ENCODE assay signal across 21 mouse cellular contexts in the genomic region with DNA sequence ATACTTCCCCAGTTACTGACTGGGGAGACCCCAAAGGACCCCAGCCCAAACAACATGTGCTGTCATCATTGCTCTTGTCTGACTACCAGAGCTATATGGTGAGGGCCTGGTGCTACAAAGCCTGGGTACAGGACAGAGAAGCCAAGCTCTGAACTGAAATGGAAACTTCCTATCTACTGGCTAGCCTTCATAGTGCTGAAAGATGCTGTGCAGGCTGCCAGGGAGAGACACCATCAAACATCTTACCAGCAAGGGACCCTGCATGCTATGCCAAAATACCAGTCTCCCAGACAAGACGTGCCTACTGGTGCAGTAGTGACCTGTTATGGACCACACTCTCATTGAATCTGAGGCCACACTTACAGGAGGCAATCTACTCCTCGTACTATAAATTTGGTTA. TPM values are rescaled to one million over a fixed set of nuclear protein-coding genes. Genes with fewer than 3 reads are reported as not detected.
A peak's percentile ranks its signal among the peaks of the same experiment; 100 is the strongest.
DNase-seq lines count a peak whose midpoint lies in the region; ATAC-seq and TF ChIP-seq lines count a peak whose summit lies in the region.
"Had no signal": no experiment of that assay in that cellular context is flagged by ENCODE, and none has a peak within 500 bp of the region (broad histone marks: within the 10 kb centered on the region; RNA-seq: fewer than 3 reads in every experiment).

No protein-coding gene starts in this region.

- no peaks in the 10 kb centered on the region for H3K27me3 ChIP-seq in heart, adult 2 months (ENCODE audit: control insufficient read depth, insufficient read depth, low read length)
- H3K27me3 ChIP-seq in heart, embryonic 10.5 days (ENCODE audit: insufficient read depth, poor library complexity, severe bottlenecking) = no peaks in the 10 kb centered on the region
- no peaks in the 10 kb centered on the region for H3K27me3 ChIP-seq in heart, embryonic 13.5 days (replicated peaks)
- H3K27me3 ChIP-seq in heart, embryonic 16.5 days (ENCODE audit: control insufficient read depth, insufficient read depth, low read length) = no peaks in the 10 kb centered on the region
- H3K27me3 ChIP-seq in forebrain, embryonic 11.5 days (ENCODE audit: control insufficient read depth, insufficient read depth, low read length) = no peaks in the 10 kb centered on the region
- H3K27me3 ChIP-seq: CH12.LX; embryonic facial prominence, embryonic 15.5 days; forebrain, embryonic 15.5 days; hindbrain, embryonic 13.5 days; Patski had no signal

- peak; percentile 60; the same call in 1 of the 2 replicates for TF ChIP-seq EP300 in heart, adult 2 months (IDR thresholded peaks at IDR 0.05; ENCODE audit: insufficient read depth, low read depth, low read length)

- H3K9ac ChIP-seq in heart, adult 2 months (ENCODE audit: low read depth, low read length) = no peak overlapping the region
- no peak overlapping the region for H3K9ac ChIP-seq in heart, embryonic 13.5 days
- H3K9ac ChIP-seq in heart, embryonic 16.5 days (ENCODE audit: low read length) = no peak overlapping the region
- no peak overlapping the region for H3K9ac ChIP-seq in forebrain, embryonic 11.5 days (ENCODE audit: low read length)
- H3K9ac ChIP-seq: embryonic facial prominence, embryonic 15.5 days; forebrain, embryonic 15.5 days; hindbrain, embryonic 13.5 days had no signal

- DNase-seq in heart, adult 2 months = peak in 1 of 2 experiments; percentile 59
- no peak for DNase-seq in heart, embryonic 10.5 days (ENCODE audit: low spot score)
- peak; percentile 48 for DNase-seq in heart, postnatal 4 days
- DNase-seq in embryo, embryonic 9.5 days (ENCODE audit: extremely low spot score) = no peak
- DNase-seq in forebrain, embryonic 11.5 days (ENCODE audit: low spot score) = no peak
- DNase-seq: adrenal gland, postnatal 25 days; cerebellum, adult 18-20 months; cerebellum, adult 9-11 months; gastrocnemius, postnatal 10 days; kidney, adult 11 months; kidney, adult 9 months had no signal

- intact Hi-C loops in heart, adult 2 months (cut with DNase I) = no loop called here

- WGBS in heart, adult 2 months = 70% methylated on average over 2 of the region's 2 CpGs
- 70% methylated on average over 2 of the region's 2 CpGs for WGBS in heart, embryonic 10.5 days
- 55% methylated on average over 2 of the region's 2 CpGs for WGBS in heart, embryonic 13.5 days
- WGBS in heart, embryonic 16.5 days = 43% methylated on average over 2 of the region's 2 CpGs
- WGBS in forebrain, embryonic 11.5 days = 86% methylated on average over 2 of the region's 2 CpGs

- TF ChIP-seq POLR2A in heart, adult 2 months (IDR thresholded peaks at IDR 0.05; ENCODE audit: insufficient read depth, low read depth, low read length) = no peak

- H3K4me1 ChIP-seq in heart, adult 2 months (ENCODE audit: control insufficient read depth, insufficient read depth, low read length) = no peaks in the 10 kb centered on the region; the same call in 1 of the 2 replicates
- H3K4me1 ChIP-seq in heart, embryonic 10.5 days = peaks cover 28% of the 10 kb centered on the region
- H3K4me1 ChIP-seq in heart, embryonic 13.5 days = peaks cover 46% of the 10 kb centered on the region
- peaks cover 18% of the 10 kb centered on the region for H3K4me1 ChIP-seq in heart, embryonic 16.5 days (ENCODE audit: control insufficient read depth, insufficient read depth, low read length)
- 0 out of 2 replicates have a peak, but pooled peaks cover 2% of the 10 kb centered on the region for H3K4me1 ChIP-seq in forebrain, embryonic 11.5 days (replicated peaks; ENCODE audit: control insufficient read depth, insufficient read depth, low read length)

- H3K4me2 ChIP-seq in heart, embryonic 13.5 days = no peak overlapping the region
- H3K4me2 ChIP-seq in heart, embryonic 16.5 days (ENCODE audit: low read depth, low read length) = no peak overlapping the region
- H3K4me2 ChIP-seq in forebrain, embryonic 11.5 days (ENCODE audit: low read depth, low read length, severe bottlenecking) = no peak overlapping the region
- H3K4me2 ChIP-seq: embryonic facial prominence, embryonic 15.5 days; forebrain, embryonic 15.5 days; hindbrain, embryonic 13.5 days had no signal

- H3K79me2 ChIP-seq in heart, adult 2 months (replicated peaks; ENCODE audit: control insufficient read depth, insufficient read depth, low read length) = no peaks in the 10 kb centered on the region

- no peaks in the 10 kb centered on the region; the same call in 1 of the 2 replicates for H3K36me3 ChIP-seq in heart, adult 2 months (ENCODE audit: control insufficient read depth, insufficient read depth, low read length)
- H3K36me3 ChIP-seq in heart, embryonic 10.5 days = peaks cover 38% of the 10 kb centered on the region
- H3K36me3 ChIP-seq in heart, embryonic 13.5 days = peaks cover 34% of the 10 kb centered on the region
- peaks cover 6% of the 10 kb centered on the region; the same call in 1 of the 2 replicates for H3K36me3 ChIP-seq in heart, embryonic 16.5 days (ENCODE audit: control insufficient read depth, insufficient read depth)
- H3K36me3 ChIP-seq in forebrain, embryonic 11.5 days (ENCODE audit: control insufficient read depth, insufficient read depth, low read length) = no peaks in the 10 kb centered on the region; the same call in 1 of the 2 replicates
- H3K36me3 ChIP-seq: forebrain, embryonic 15.5 days had no signal

- H3K4me3 ChIP-seq in heart, adult 2 months = no peak overlapping the region
- no peak overlapping the region for H3K4me3 ChIP-seq in heart, embryonic 10.5 days
- no peak overlapping the region for H3K4me3 ChIP-seq in heart, embryonic 13.5 days
- no peak overlapping the region for H3K4me3 ChIP-seq in heart, embryonic 16.5 days (ENCODE audit: low read length)
- no peak overlapping the region for H3K4me3 ChIP-seq in forebrain, embryonic 11.5 days (ENCODE audit: low read depth, low read length)
- H3K4me3 ChIP-seq: embryonic facial prominence, embryonic 15.5 days; erythroblast, embryonic 14.5 days; forebrain, embryonic 10.5 days; forebrain, embryonic 15.5 days; hindbrain, embryonic 13.5 days had no signal

- no peak for ATAC-seq in heart, embryonic 13.5 days (ENCODE audit: extremely low read depth, insufficient number of reproducible peaks, low FRiP score, low TSS enrichment)
- peak; percentile 53 for ATAC-seq in heart, embryonic 16.5 days (replicated peaks; ENCODE audit: extremely low read depth, insufficient read depth, low FRiP score)
- no peak for ATAC-seq in forebrain, embryonic 11.5 days (replicated peaks; ENCODE audit: low FRiP score)
- ATAC-seq: forebrain, embryonic 15.5 days; hindbrain, postnatal 0 days; Patski had no signal

- no peak overlapping the region for H3K27ac ChIP-seq in heart, adult 2 months
- H3K27ac ChIP-seq in heart, embryonic 10.5 days = no peak overlapping the region
- peak overlapping the region; percentile 65 for H3K27ac ChIP-seq in heart, embryonic 13.5 days (replicated peaks)
- peak overlapping the region; percentile 60 for H3K27ac ChIP-seq in heart, embryonic 16.5 days (ENCODE audit: low read length)
- no peak overlapping the region for H3K27ac ChIP-seq in forebrain, embryonic 11.5 days (ENCODE audit: low read depth, low read length)
- H3K27ac ChIP-seq: embryonic facial prominence, embryonic 15.5 days; forebrain, embryonic 10.5 days; forebrain, embryonic 15.5 days; hindbrain, embryonic 13.5 days; hindbrain, postnatal 0 days had no signal

- no peaks in the 10 kb centered on the region for H3K9me3 ChIP-seq in heart, embryonic 10.5 days
- H3K9me3 ChIP-seq in heart, embryonic 13.5 days = no peaks in the 10 kb centered on the region
- H3K9me3 ChIP-seq in heart, embryonic 16.5 days (replicated peaks; ENCODE audit: control insufficient read depth, low read length) = no peaks in the 10 kb centered on the region
- no peaks in the 10 kb centered on the region for H3K9me3 ChIP-seq in forebrain, embryonic 11.5 days (ENCODE audit: control insufficient read depth, low read length)
- H3K9me3 ChIP-seq: embryonic facial prominence, embryonic 15.5 days; forebrain, embryonic 10.5 days; forebrain, embryonic 15.5 days; hindbrain, embryonic 13.5 days had no signal

- no peak for TF ChIP-seq CTCF in heart, adult 2 months (IDR thresholded peaks at IDR 0.05)

RNA-seq across cellular contexts. Expression of a gene that starts 53.6 kb away (rescaled TPM):
- 10 to 100 TPM; 32.4 to 38.1 TPM for total RNA-seq in heart, adult 2 months (2021)
- polyA plus RNA-seq in heart, adult 2 months (2012; rRNA removed) = 15.9 and 24.9 TPM in 2 replicates
- polyA plus RNA-seq in heart, embryonic 10.5 days (2016; fragmentation: Nextera tagmentation; extraction: Ambion mirVana) = 8.5 and 9.9 TPM in 2 replicates
- polyA plus RNA-seq in heart, embryonic 13.5 days (2015; fragmentation: Nextera tagmentation; extraction: Ambion mirVana) = 9.2 and 10.6 TPM in 2 replicates
- polyA plus RNA-seq in heart, embryonic 16.5 days (2015; fragmentation: Nextera tagmentation; extraction: Ambion mirVana) = 9.6 and 12.4 TPM in 2 replicates
- 10 to 100 TPM; 36.3 to 37.3 TPM for total RNA-seq in heart, postnatal 4 days (2021)
- polyA plus RNA-seq in forebrain, embryonic 11.5 days (2014; fragmentation: Nextera tagmentation; extraction: Ambion mirVana) = 12.5 and 14.6 TPM in 2 replicates

Comparison
In these comparisons a context has a peak if more than half of its experiments do, and no peak if none do; other contexts are left out.
1. H3K27ac ChIP-seq: peak in heart, embryonic 13.5 days (single experiment) and heart, embryonic 16.5 days (single experiment); none in heart, adult 2 months (single experiment), heart, embryonic 10.5 days (single experiment) and forebrain, embryonic 11.5 days (single experiment).